Mouse (Mus musculus) kidney, adult 18-20 months (tissue): Measurements from ENCODE around the gene Crnn.

Source experiments
- DNase-seq: peaks from one replicate; pipeline ENCODE4 v3.0.0; 2021

The Crnn gene

DNA sequence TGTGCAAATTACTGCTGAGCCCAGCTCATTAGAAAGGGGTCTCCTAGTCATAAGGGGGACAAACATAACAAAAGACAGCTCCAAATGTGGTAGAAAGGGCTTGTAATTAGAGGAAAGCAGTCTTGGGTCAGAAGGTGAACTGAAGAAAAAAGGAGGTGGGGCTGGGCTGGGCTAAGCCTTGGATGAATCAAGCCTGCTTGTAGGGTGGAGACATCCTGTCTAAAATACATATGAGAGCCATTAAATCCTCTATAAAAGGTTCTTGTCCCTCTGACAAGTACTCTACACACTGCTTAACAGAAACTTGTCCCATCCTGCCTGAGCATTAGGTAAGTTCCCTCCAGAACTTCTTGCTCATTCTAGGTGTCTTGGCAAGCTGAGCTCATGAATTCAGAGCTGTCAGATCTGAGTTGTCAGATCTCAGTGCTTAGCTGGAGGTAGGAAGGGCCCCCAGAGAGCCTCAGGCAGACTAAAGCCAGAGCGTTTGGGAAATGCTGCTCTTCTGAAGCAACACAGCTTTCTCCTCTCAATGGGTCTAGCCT, at the start of gene Crnn:
Gene Crnn (plus strand): TSS at position 278 of the 542 bp plus-strand sequence.
- DNase-seq = no peak

DNA sequence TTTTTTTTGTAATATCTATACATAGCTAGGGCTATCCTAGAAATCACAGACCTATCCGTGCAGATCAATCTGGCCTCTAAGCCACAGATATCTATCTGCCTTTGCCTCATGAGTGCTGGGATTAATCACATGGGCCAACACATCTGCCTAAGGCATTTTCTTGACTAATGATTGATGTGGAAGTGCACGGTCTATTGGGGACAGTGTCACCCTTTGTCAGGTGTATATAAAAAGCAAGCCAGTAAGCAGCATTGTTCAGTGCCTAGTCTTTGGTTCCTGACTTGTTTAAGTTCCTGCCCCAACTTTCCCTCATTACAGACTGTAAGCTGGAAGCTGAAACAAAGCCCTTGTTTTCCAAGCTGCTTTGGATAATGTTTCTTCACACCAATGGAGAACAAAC, 48.1 kb upstream of the Crnn start:
- no peak for DNase-seq

DNA sequence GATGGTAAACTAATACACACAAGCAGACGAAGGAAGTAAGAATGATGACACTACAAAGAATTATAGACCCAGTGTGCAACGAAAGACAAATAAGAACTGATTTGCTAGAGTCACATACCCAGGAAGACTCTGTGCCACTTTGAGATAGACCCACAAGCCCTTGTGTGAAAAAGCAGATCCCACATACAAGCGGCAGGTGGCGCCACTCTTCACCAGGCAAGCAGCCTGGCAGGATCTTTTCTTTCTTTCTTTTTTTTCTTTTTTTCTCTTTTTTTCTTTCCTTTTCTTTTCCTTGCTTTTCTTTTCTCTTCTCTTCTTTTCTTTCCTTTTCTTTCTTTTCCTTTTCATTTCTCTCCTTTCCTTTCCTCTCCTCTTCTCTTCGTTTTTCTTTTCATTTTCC, 32.9 kb upstream of the Crnn start:
- peak; percentile 19 for DNase-seq

DNA sequence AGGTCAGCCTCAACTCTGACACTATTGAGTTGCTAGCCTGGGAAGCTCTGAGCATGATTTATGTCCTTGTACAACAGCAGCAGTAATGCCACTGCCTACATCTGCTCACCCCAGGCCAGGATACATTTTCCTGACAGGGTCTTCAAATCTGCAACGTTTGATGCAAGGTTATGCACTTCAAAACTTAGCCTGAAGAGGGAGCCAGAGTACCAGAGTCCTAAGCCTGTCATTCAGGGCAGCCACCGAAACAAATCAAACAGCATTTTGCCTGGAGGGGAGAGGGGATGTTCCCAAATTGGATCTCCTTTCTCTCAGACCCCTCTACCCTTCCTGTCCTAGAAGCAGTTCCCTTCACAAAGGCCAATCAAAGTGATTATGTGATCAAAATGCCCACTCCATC, 30.1 kb upstream of the Crnn start:
- DNase-seq = peak; percentile 23

GRCm38 (mm10) chr3:93119101-93119500, 25.5 kb upstream of the Crnn start:
- DNase-seq = no peak

DNA sequence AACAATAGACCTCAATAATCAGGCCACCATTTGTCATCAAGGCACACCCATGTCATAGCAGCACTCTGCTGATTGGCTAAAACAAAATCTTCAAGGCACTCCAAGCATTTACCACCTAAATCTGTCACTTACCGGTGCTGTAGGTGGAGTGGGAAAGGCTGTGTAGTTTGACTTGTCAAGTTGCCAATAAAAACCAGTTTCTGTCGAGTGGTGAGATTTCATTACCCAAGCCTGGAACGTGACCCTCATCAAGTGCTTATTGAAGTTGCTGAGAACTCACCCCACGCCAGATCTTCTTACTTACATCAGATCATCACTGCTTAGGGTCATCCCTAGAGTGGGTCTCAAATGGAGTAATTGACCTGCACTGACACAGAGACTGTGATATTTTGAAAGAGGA, 16.5 kb upstream of the Crnn start:
- no peak for DNase-seq

- DNase-seq = peak; percentile 51
These were observed 15.5 kb upstream of the Crnn start for GRCm38 (mm10) chr3:93129076-93129475.

GRCm38 (mm10) chr3:93130460-93130859, 14.1 kb upstream of the Crnn start:
- peak; percentile 60 for DNase-seq

GRCm38 (mm10) chr3:93162502-93162901, 17.9 kb downstream of the Crnn start:
- DNase-seq = no peak

GRCm38 (mm10) chr3:93162996-93163592, 18.5 kb downstream of the Crnn start:
- DNase-seq = no peak

DNA sequence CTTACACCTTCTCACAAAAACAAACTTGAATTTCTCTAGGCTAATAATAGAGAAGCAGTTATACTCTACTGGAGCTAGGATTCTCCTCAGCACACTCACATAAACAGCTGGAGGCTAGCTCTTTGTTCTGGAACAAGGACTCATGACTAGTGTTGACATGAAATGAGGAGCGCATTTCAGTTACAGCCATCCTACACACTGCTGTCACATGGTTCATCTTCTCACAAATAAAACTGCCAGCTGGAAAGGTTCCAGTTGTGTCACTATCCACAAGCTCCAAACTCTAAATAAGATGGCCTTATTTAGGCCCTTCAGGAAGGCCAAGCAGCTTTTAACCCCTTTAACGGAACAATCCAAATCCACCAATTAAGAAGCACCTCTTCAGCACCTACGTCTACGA, 36.3 kb downstream of the Crnn start:
- no peak for DNase-seq

DNA sequence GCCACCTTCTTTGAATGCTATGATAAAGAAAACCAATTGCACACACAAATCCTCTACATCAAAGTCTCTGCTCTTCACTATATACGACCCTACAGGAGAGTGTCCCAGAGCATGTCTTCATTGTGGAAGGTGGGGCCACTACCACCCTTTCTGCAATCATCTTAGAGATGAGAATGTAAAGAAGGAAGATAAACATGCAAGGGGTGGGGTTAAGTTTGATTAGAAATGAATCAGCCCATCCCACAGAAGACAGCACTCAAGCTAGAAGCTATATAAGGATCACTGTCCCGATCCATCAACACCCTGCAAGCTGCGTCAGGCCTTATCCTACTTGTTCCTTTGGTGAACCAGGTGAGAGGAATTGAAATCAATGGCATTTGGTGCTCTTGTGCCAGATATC, 52.4 kb downstream of the Crnn start, which contains the start of gene Flg2:
Gene Flg2 (plus strand): TSS at position 301 of the 400 bp plus-strand sequence.
- no peak for DNase-seq
